Mouse (Mus musculus): ENCODE results near the gene Plk4. TPM values are rescaled to one million over a fixed set of nuclear protein-coding genes. Genes with fewer than 3 reads are reported as not detected.

The Plk4 gene
- polyA plus RNA-seq (2012; ENCODE audit: low replicate concordance), result 15.7 and 16.9 TPM in 2 replicates

DNA sequence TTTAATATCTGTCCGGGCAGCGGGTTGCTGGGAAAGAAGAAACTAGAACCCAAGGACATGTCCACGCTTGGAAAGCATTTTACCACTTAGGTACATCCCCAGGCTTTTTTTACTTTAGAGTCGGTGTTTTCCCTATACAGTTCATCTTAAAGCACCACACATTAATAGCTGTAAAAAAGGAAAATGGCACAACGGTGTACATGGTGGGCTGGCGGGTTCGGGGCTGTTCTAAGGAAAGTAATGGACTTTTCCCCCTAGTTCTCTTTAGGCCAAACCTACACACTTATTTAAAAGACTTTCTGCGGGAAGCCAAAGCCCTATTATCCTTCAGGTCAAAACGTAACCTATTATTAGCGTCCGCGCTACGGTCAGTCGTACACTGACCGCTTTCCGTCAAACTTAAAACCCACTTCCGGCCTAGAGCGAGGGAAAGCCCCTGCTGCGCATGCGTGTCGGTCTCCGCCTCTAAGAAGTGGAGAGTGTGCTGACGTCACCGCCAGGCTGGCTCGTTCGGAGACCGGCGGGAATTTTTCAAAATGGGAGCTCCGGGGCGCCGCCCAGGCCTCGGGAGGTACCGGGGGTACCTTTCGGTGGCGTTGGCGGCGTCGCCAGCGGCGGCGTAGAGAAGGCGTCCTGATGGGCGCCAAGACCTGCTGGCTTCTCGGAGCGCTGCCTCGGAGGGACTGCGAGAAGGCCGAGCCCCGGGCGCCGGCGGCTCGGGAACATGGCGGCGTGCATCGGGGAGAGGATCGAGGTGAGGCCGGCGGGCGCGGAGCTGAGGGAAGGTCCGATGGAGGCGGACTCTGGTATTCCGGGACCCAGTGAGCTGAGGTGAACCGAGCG is at the start of gene Plk4:
Gene Plk4 (plus strand): TSS at position 490 of the 843 bp plus-strand sequence.

DNA sequence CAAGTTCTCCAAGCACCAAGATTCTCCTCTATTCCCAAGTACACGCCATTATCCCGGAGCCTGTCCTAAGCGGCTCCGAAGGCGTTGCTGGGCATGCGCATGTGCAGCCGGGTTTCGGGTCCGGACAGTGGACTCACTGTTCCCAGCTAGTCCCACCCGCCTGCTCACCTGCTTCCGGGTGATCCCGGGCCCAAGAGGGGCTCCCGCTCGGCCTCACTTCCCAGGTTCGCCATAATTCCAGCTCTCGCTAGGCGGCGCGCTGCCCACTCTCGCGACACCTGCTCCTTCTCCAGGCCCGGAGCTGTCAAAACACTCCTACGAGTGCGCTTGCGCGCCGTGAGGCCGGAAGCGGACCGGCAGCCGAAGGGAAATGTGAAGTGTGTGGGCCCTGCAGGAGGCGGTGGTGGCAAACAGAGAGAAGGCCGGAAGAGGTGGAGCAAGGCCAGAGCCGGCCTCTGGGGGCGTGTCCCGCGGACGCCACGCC is 46.7 kb downstream of the Plk4 start, which contains the start of gene Mfsd8:
Gene Mfsd8 (minus strand): TSS at position 414 of the 484 bp plus-strand sequence.

DNA sequence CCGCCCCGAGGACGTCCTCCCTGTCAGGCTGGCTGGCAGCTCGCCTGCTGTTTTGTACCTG is 47.0 kb downstream of the Plk4 start, which contains the start of gene Abhd18:
Gene Abhd18 (plus strand): TSS at position 14 of the 61 bp plus-strand sequence.

Other genes with a start within 250 kb of the Plk4 start
- gene Slc25a31, start 91.2 kb upstream of the Plk4 start, polyA plus RNA-seq (2012; ENCODE audit: low replicate concordance), result not detected in 2 replicates
- 7.4 and 11.5 TPM in 2 replicates for gene Hspa4l, start 55.5 kb upstream of the Plk4 start, polyA plus RNA-seq (2012; ENCODE audit: low replicate concordance)
- 0.82 and 1.5 TPM in 2 replicates for gene Mfsd8, start 46.9 kb downstream of the Plk4 start, polyA plus RNA-seq (2012; ENCODE audit: low replicate concordance)
- gene Abhd18, start 47.0 kb downstream of the Plk4 start, polyA plus RNA-seq (2012; ENCODE audit: low replicate concordance), result 0.12 and 0.68 TPM in 2 replicates
- not detected in 2 replicates for gene 1700034I23Rik, start 102.5 kb downstream of the Plk4 start, polyA plus RNA-seq (2012; ENCODE audit: low replicate concordance)
- gene Larp1b, start 149.8 kb downstream of the Plk4 start, polyA plus RNA-seq (2012; ENCODE audit: low replicate concordance), result 27.0 and 50.4 TPM in 2 replicates

All from leukemia stem cell, adult 10-12 weeks (primary cell).